Mouse (Mus musculus): ENCODE data around the gene Lrrc71.

The Lrrc71 gene

GRCm38 (mm10) chr3:87748431-87748830, at the start of gene Lrrc71:
Gene Lrrc71, minus strand, starts transcription at chr3:87748625.
- no peak for DNase-seq

- no peak for DNase-seq
These were observed 48.4 kb upstream of the Lrrc71 start, which contains the start of gene Insrr for GRCm38 (mm10) chr3:87796736-87797334. Gene Insrr, plus strand, starts transcription at chr3:87796951.

GRCm38 (mm10) chr3:87795336-87796277, 47.2 kb upstream of the Lrrc71 start:
- peak; percentile 26 for DNase-seq

DNA sequence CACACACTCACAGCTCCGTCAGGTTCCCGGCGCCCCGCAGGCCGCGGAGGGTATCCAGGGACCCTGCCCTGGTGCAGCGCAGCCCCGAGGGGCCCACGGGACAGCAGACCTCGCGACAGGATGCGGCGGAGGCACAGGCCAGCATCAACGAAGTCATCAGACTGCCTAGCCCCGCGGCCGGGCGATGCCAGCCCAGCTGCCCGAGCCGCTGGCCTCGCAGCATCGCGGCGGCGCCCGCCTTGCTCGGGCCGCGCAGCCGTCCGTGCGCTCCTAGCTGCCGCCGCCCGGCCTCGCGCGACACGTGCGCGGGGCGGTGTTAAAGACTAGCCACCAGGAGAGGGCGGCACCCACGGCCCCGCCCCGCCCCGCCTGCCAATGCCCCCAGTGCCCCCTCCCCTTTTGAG, 46.5 kb upstream of the Lrrc71 start, which contains the start of gene Ntrk1:
TSS of gene Ntrk1 (minus strand) at position 241 of the 404 bp plus-strand sequence.
- no peak for DNase-seq

DNA sequence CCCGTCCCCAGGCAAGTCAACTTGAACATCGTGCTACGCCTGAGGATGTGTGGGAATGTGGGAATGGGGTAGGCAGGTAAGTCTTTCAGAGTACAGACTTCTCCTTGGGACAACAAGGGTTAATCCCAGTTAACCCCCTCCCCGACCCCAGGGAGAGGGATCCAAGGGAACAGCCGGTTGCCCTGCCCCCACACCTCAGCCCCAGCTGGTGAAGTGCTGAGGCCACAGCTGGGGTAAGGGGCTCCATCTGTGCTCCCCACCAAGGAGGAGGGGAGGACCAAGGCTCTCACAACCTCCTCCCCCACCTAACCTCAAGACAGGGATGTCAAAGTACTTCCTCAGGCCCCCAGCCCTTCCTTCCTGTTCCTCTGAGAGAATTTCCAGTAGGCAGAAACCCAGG, 41.3 kb upstream of the Lrrc71 start:
- no peak for DNase-seq

DNA sequence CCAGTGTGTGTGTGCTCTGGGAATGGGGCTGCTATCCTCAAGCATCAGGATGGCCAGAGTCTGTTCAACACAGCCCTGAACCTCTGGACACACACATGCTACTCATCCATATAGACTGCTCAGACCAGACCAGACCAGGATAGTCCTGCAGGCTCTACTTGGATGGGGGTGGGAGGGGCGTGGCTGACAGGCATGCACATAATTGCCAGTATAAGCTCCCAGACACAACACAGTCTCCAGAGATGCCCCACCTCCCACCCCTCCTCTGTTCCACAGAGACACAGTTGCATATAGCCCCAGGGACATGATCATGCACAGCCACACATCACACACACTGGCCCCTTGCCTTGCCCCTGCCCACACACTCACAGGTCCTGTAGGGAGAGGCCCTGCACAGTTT, 40.8 kb upstream of the Lrrc71 start:
- no peak for DNase-seq

DNA sequence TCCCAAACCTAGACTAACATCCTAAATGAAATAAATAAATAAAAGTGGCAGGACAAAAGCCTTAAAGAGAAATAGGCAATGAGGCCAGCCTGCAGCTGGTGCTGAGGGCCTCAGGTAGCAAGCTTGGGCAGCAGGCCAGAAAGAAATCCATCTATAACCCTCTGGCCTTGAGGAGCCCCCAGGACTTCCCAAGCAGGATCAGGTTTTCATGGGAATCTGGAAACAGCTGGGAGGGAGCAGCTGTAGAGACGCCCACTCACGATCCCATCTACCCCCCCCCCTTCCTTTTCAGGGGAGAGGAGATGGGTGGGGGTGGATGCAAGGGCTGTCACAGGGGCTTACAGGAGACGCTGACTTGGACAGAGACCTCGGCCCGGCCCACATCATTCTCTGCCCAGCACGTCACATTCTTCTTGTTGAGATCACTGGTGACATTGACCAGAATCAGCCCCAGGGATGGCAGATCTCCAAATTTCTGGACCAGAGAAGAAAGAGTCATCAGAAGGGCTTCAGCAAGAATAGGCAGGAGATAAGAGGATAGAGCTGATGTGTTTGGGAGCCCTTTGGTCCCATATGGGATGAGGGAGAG, 37.3 kb upstream of the Lrrc71 start:
- DNase-seq: no peak

- no peak for DNase-seq
These were observed 36.7 kb upstream of the Lrrc71 start for GRCm38 (mm10) chr3:87785156-87785555.

GRCm38 (mm10) chr3:87783282-87784023, 35.0 kb upstream of the Lrrc71 start:
- no peak for DNase-seq

GRCm38 (mm10) chr3:87779086-87779485, 30.7 kb upstream of the Lrrc71 start:
- DNase-seq: no peak

- no peak for DNase-seq
These were observed 29.9 kb upstream of the Lrrc71 start for GRCm38 (mm10) chr3:87778283-87778682.

GRCm38 (mm10) chr3:87771088-87771487, 22.7 kb upstream of the Lrrc71 start:
- no peak for DNase-seq

- peak; percentile 24 for DNase-seq
These were observed 21.9 kb upstream of the Lrrc71 start for GRCm38 (mm10) chr3:87770280-87770679.

- no peak for DNase-seq
These were observed 21.1 kb upstream of the Lrrc71 start for GRCm38 (mm10) chr3:87769506-87769905.

DNA sequence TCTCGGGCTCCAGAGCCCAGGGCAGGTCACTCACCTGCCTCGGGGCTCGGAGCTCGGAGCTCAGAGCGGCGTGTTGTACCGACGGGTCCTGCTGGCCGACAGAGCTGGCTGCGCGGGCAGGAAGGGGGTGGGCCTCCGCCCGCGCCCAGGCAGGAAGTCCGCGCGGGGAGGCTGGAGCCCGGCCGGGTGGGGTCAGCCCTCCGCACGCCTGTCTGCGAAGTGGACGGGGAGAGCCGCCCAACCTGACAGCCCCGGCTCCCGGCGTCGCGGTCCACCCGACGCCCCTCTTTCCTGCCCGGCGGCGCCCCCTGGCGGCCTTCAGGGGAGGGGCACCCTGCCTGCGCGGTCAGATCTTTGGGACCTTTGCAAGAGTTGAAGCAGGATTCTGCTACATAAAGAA, 20.4 kb upstream of the Lrrc71 start:
- DNase-seq: peak; percentile 32

- DNase-seq: no peak
These were observed 20.0 kb upstream of the Lrrc71 start for GRCm38 (mm10) chr3:87768431-87768830.

GRCm38 (mm10) chr3:87767764-87768163, 19.3 kb upstream of the Lrrc71 start:
- DNase-seq: no peak

GRCm38 (mm10) chr3:87766284-87766667, 17.9 kb upstream of the Lrrc71 start:
- DNase-seq: no peak

GRCm38 (mm10) chr3:87765631-87766283, 17.3 kb upstream of the Lrrc71 start:
- DNase-seq: no peak

DNA sequence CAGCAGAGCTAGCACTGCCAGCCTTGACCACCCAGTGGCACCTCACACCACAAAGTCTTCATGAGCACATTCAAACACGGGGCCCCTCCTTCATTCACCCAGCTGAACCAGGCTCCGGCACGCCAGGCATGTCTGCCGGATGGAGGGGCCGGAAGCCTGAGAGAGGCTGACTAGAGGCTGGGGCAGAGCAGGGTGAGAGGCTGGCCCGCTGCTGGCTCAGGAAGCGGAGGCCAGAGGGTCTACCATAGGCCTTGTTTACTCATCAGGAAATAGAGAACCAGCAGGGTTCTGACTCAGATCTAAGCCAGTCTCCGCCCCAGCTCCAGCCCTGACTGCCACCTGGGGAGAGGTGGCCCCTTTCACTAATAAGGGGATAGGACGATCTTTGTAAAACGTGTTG, 16.7 kb upstream of the Lrrc71 start:
- no peak for DNase-seq

GRCm38 (mm10) chr3:87764506-87764905, 16.1 kb upstream of the Lrrc71 start:
- peak; percentile 17 for DNase-seq

GRCm38 (mm10) chr3:87763683-87764289, 15.4 kb upstream of the Lrrc71 start:
- peak; percentile 88 for DNase-seq

Measured in right cerebral cortex, adult 18-20 months (tissue).